ENCODE assay signal across 12 mouse cellular contexts in genomic region chr8:92825991-92826390, GRCm38 (mm10). TPM values are rescaled to one million over a fixed set of nuclear protein-coding genes. Genes with fewer than 3 reads are reported as not detected.
DNase-seq lines count a peak whose midpoint lies in the region; TF ChIP-seq lines count a peak whose summit lies in the region.
"Had no signal": no experiment of that assay in that cellular context is flagged by ENCODE, and none has a peak within 500 bp of the region (broad histone marks: within the 10 kb centered on the region; RNA-seq: fewer than 3 reads in every experiment).

No protein-coding gene starts in this region.

- WGBS in heart, adult 2 months = 65% methylated on average over 4 of the region's 4 CpGs
- 76% methylated on average over 4 of the region's 4 CpGs for WGBS in heart, embryonic 10.5 days

- H3K4me3 ChIP-seq in heart, adult 2 months = no peak overlapping the region
- H3K4me3 ChIP-seq in heart, embryonic 10.5 days = no peak overlapping the region
- H3K4me3 ChIP-seq: erythroblast, embryonic 14.5 days had no signal

- TF ChIP-seq CTCF in heart, adult 2 months (IDR thresholded peaks at IDR 0.05) = no peak

- no peak overlapping the region for H3K9ac ChIP-seq in heart, adult 2 months (ENCODE audit: low read depth, low read length)

- H3K36me3 ChIP-seq in heart, adult 2 months (ENCODE audit: control insufficient read depth, insufficient read depth, low read length) = no peaks in the 10 kb centered on the region
- H3K36me3 ChIP-seq in heart, embryonic 10.5 days = peaks cover 6% of the 10 kb centered on the region

- no peak for TF ChIP-seq EP300 in heart, adult 2 months (IDR thresholded peaks at IDR 0.05; ENCODE audit: insufficient read depth, low read depth, low read length)

- TF ChIP-seq POLR2A in heart, adult 2 months (IDR thresholded peaks at IDR 0.05; ENCODE audit: insufficient read depth, low read depth, low read length) = no peak

- peak overlapping the region; percentile 31 for H3K27ac ChIP-seq in heart, adult 2 months
- H3K27ac ChIP-seq in heart, embryonic 10.5 days = no peak overlapping the region

- peaks cover 3% of the 10 kb centered on the region; the same call in 1 of the 2 replicates for H3K27me3 ChIP-seq in heart, adult 2 months (ENCODE audit: control insufficient read depth, insufficient read depth, low read length)
- peaks cover 38% of the 10 kb centered on the region; the same call in 1 of the 2 replicates for H3K27me3 ChIP-seq in heart, embryonic 10.5 days (ENCODE audit: insufficient read depth, poor library complexity, severe bottlenecking)

- no peaks in the 10 kb centered on the region for H3K4me1 ChIP-seq in heart, adult 2 months (ENCODE audit: control insufficient read depth, insufficient read depth, low read length)
- peaks cover 25% of the 10 kb centered on the region for H3K4me1 ChIP-seq in heart, embryonic 10.5 days

- DNase-seq in heart, adult 2 months = peak; percentile 60 to 74
- no peak for DNase-seq in heart, embryonic 10.5 days (ENCODE audit: low spot score)
- peak; percentile 59 for DNase-seq in testis, postnatal 10 days (ENCODE audit: low spot score)
- no peak for DNase-seq in testis, postnatal 14 days (ENCODE audit: low spot score)
- DNase-seq in heart, adult 9 months (ENCODE audit: low spot score in 2 of 2) = peak; percentile 56 to 78
- DNase-seq in skeletal muscle tissue, adult 2 months (ENCODE audit: low read depth, low spot score) = peak; percentile 53
- DNase-seq in layer of hippocampus, postnatal 14 days (ENCODE audit: low spot score in 2 of 2) = no peak
- DNase-seq in T-cell, adult 2 months (ENCODE audit: low spot score) = no peak
- DNase-seq: adrenal gland, postnatal 36 days; cerebellum, adult 8-10 months had no signal

- H3K79me2 ChIP-seq in heart, adult 2 months (replicated peaks; ENCODE audit: control insufficient read depth, insufficient read depth, low read length) = no peaks in the 10 kb centered on the region

- intact Hi-C loops in heart, adult 2 months (cut with DNase I) = no loop called here

- no peaks in the 10 kb centered on the region for H3K9me3 ChIP-seq in heart, embryonic 10.5 days

RNA-seq across cellular contexts. Expression of gene Mmp2, which starts 1.1 kb away (rescaled TPM):
- total RNA-seq in heart, adult 2 months (2021) = 10 to 100 TPM; 53.9 to 70.9 TPM
- polyA plus RNA-seq in heart, adult 2 months (2012; rRNA removed) = 67.4 and 113 TPM in 2 replicates
- polyA plus RNA-seq in heart, embryonic 10.5 days (2016; fragmentation: Nextera tagmentation; extraction: Ambion mirVana) = 72.3 and 96.5 TPM in 2 replicates
- total RNA-seq in layer of hippocampus, postnatal 14 days (2021) = 10 to 100 TPM in 1 of 2 experiments, 1 to 10 TPM in 1; 8.6 to 13.9 TPM
- polyA plus RNA-seq: CD4-positive, CD25-positive, alpha-beta regulatory T cell, adult 4 months; erythroblast, embryonic 14.5 days had no signal

RNA-seq across cellular contexts. Expression of gene Lpcat2, which starts 29.1 kb away (rescaled TPM):
- 1 to 10 TPM in 1 of 2 experiments, under 1 TPM in 1; 0.89 to 1.4 TPM for total RNA-seq in heart, adult 2 months (2021)
- 0.72 and 1.1 TPM in 2 replicates for polyA plus RNA-seq in heart, adult 2 months (2012; rRNA removed)
- 1.4 and 2.8 TPM in 2 replicates for polyA plus RNA-seq in heart, embryonic 10.5 days (2016; fragmentation: Nextera tagmentation; extraction: Ambion mirVana)
- total RNA-seq in layer of hippocampus, postnatal 14 days (2021) = 10 to 100 TPM in 1 of 2 experiments, 1 to 10 TPM in 1; 8.6 to 12.2 TPM

Comparison
In these comparisons a context has a peak if more than half of its experiments do, and no peak if none do; other contexts are left out.
1. DNase-seq: peak in heart, adult 2 months (2 of 2), testis, postnatal 10 days (single experiment), heart, adult 9 months (2 of 2) and skeletal muscle tissue, adult 2 months (single experiment); none in heart, embryonic 10.5 days (single experiment), testis, postnatal 14 days (single experiment), layer of hippocampus, postnatal 14 days (0 of 2) and T-cell, adult 2 months (single experiment).